ENCODE assay signal across 7 mouse cellular contexts in genomic region chr11:50930469-50931014, GRCm38 (mm10). TPM values are rescaled to one million over a fixed set of nuclear protein-coding genes. Genes with fewer than 3 reads are reported as not detected.
A peak's percentile ranks its signal among the peaks of the same experiment; 100 is the strongest.
DNase-seq lines count a peak whose midpoint lies in the region; ATAC-seq lines count a peak whose summit lies in the region.

No protein-coding gene starts in this region.

- peaks cover 10% of the 10 kb centered on the region for H3K4me1 ChIP-seq in megakaryocyte, embryonic 14.5 days
- 0 out of 2 replicates have a peak, but pooled peaks cover 2% of the 10 kb centered on the region for H3K4me1 ChIP-seq in forebrain, embryonic 14.5 days (ENCODE audit: control insufficient read depth, insufficient read depth, low read length)
- peaks cover 9% of the 10 kb centered on the region for H3K4me1 ChIP-seq in limb, embryonic 15.5 days

- H3K4me3 ChIP-seq in megakaryocyte, embryonic 14.5 days (replicated peaks): peak overlapping the region; percentile 92
- peak overlapping the region; percentile 56 for H3K4me3 ChIP-seq in forebrain, embryonic 14.5 days (ENCODE audit: low read depth, low read length)
- H3K4me3 ChIP-seq in limb, embryonic 15.5 days: peak overlapping the region; percentile 64

- peaks cover 20% of the 10 kb centered on the region; the same call in 1 of the 2 replicates for H3K9me3 ChIP-seq in megakaryocyte, embryonic 14.5 days
- H3K9me3 ChIP-seq in forebrain, embryonic 14.5 days (replicated peaks; ENCODE audit: control insufficient read depth, low read length): no peaks in the 10 kb centered on the region
- no peaks in the 10 kb centered on the region for H3K9me3 ChIP-seq in limb, embryonic 15.5 days

- H3K27ac ChIP-seq in forebrain, embryonic 14.5 days (ENCODE audit: low read depth, low read length): no peak overlapping the region
- H3K27ac ChIP-seq in limb, embryonic 15.5 days: no peak overlapping the region

- WGBS in forebrain, embryonic 14.5 days: 40% methylated on average over 14 of the region's 14 CpGs
- WGBS in limb, embryonic 15.5 days: 25% methylated on average over 14 of the region's 14 CpGs

- DNase-seq in forebrain, embryonic 14.5 days (ENCODE audit: low spot score): peak; percentile 19
- peak; percentile 22 for DNase-seq in retina, postnatal 1 day
- no peak for DNase-seq in adrenal gland, postnatal 14 days
- DNase-seq in right cerebral cortex, postnatal 14 days: no peak

- H3K4me2 ChIP-seq in forebrain, embryonic 14.5 days (ENCODE audit: low read length): peak overlapping the region; percentile 70
- peak overlapping the region; percentile 93 for H3K4me2 ChIP-seq in limb, embryonic 15.5 days

- H3K36me3 ChIP-seq in megakaryocyte, embryonic 14.5 days (replicated peaks; ENCODE audit: low read length): no peaks in the 10 kb centered on the region
- no peaks in the 10 kb centered on the region for H3K36me3 ChIP-seq in forebrain, embryonic 14.5 days (ENCODE audit: control insufficient read depth, insufficient read depth, low read length)
- no peaks in the 10 kb centered on the region for H3K36me3 ChIP-seq in limb, embryonic 15.5 days

- peaks cover 19% of the 10 kb centered on the region for H3K27me3 ChIP-seq in megakaryocyte, embryonic 14.5 days (replicated peaks)
- no peaks in the 10 kb centered on the region for H3K27me3 ChIP-seq in forebrain, embryonic 14.5 days (replicated peaks; ENCODE audit: control insufficient read depth, insufficient read depth, low read length)
- H3K27me3 ChIP-seq in limb, embryonic 15.5 days: 0 out of 2 replicates have a peak, but pooled peaks cover 8% of the 10 kb centered on the region

- H3K9ac ChIP-seq in forebrain, embryonic 14.5 days (ENCODE audit: low read length): peak overlapping the region; percentile 74
- peak overlapping the region; percentile 74 for H3K9ac ChIP-seq in limb, embryonic 15.5 days

- ATAC-seq in megakaryocyte, adult 5-6 weeks (ENCODE audit: poor library complexity, severe bottlenecking): no peak
- ATAC-seq in forebrain, embryonic 14.5 days: no peak
- no peak for ATAC-seq in limb, embryonic 15.5 days (ENCODE audit: insufficient number of reproducible peaks, low FRiP score, low TSS enrichment, low read depth)

RNA-seq across cellular contexts. Expression of gene Zfp354b, which starts 0.9 kb away (rescaled TPM):
- polyA plus RNA-seq in megakaryocyte, embryonic 14.5 days (2012; ENCODE audit: insufficient read depth, low replicate concordance): not detected in 2 replicates
- not detected in 2 replicates for total RNA-seq in megakaryocyte, adult 5-6 weeks (2015)
- total RNA-seq in megakaryocyte, adult 5-6 weeks (2017): 0.16 TPM in 1 of 2 replicates, not detected in the other
- 3.2 and 4.3 TPM in 2 replicates for polyA plus RNA-seq in forebrain, embryonic 14.5 days (2014; fragmentation: Nextera tagmentation; extraction: Ambion mirVana)
- polyA plus RNA-seq in limb, embryonic 15.5 days (2015; fragmentation: Nextera tagmentation; extraction: Ambion mirVana): 1.3 and 1.9 TPM in 2 replicates
- total RNA-seq in adrenal gland, postnatal 14 days (2021): 2.1 and 2.9 TPM in 2 replicates

RNA-seq across cellular contexts. Expression of gene 4933414I15Rik, which starts 13.0 kb away (rescaled TPM):
- not detected in 2 replicates for polyA plus RNA-seq in megakaryocyte, embryonic 14.5 days (2012; ENCODE audit: insufficient read depth, low replicate concordance)
- not detected in 2 replicates for total RNA-seq in megakaryocyte, adult 5-6 weeks (2015)
- not detected in 2 replicates for total RNA-seq in megakaryocyte, adult 5-6 weeks (2017)
- not detected in 2 replicates for polyA plus RNA-seq in forebrain, embryonic 14.5 days (2014; fragmentation: Nextera tagmentation; extraction: Ambion mirVana)
- polyA plus RNA-seq in limb, embryonic 15.5 days (2015; fragmentation: Nextera tagmentation; extraction: Ambion mirVana): not detected in 2 replicates
- not detected in 2 replicates for total RNA-seq in adrenal gland, postnatal 14 days (2021)

RNA-seq across cellular contexts. Expression of gene Zfp2, which starts 14.6 kb away (rescaled TPM):
- polyA plus RNA-seq in megakaryocyte, embryonic 14.5 days (2012; ENCODE audit: insufficient read depth, low replicate concordance): not detected in 2 replicates
- 0.11 and 0.80 TPM in 2 replicates for total RNA-seq in megakaryocyte, adult 5-6 weeks (2015)
- total RNA-seq in megakaryocyte, adult 5-6 weeks (2017): not detected in 2 replicates
- 51.0 and 57.0 TPM in 2 replicates for polyA plus RNA-seq in forebrain, embryonic 14.5 days (2014; fragmentation: Nextera tagmentation; extraction: Ambion mirVana)
- polyA plus RNA-seq in limb, embryonic 15.5 days (2015; fragmentation: Nextera tagmentation; extraction: Ambion mirVana): 9.1 and 9.6 TPM in 2 replicates
- total RNA-seq in adrenal gland, postnatal 14 days (2021): 5.0 and 6.0 TPM in 2 replicates

RNA-seq across cellular contexts. Expression of gene Prop1, which starts 23.0 kb away (rescaled TPM):
- polyA plus RNA-seq in megakaryocyte, embryonic 14.5 days (2012; ENCODE audit: insufficient read depth, low replicate concordance): not detected in 2 replicates
- not detected in 2 replicates for total RNA-seq in megakaryocyte, adult 5-6 weeks (2015)
- not detected in 2 replicates for total RNA-seq in megakaryocyte, adult 5-6 weeks (2017)
- not detected in 2 replicates for polyA plus RNA-seq in forebrain, embryonic 14.5 days (2014; fragmentation: Nextera tagmentation; extraction: Ambion mirVana)
- polyA plus RNA-seq in limb, embryonic 15.5 days (2015; fragmentation: Nextera tagmentation; extraction: Ambion mirVana): not detected in 2 replicates
- not detected in 2 replicates for total RNA-seq in adrenal gland, postnatal 14 days (2021)

RNA-seq across cellular contexts. Expression of gene Olfr1378, which starts 35.8 kb away (rescaled TPM):
- polyA plus RNA-seq in megakaryocyte, embryonic 14.5 days (2012; ENCODE audit: insufficient read depth, low replicate concordance): not detected in 2 replicates
- not detected in 2 replicates for total RNA-seq in megakaryocyte, adult 5-6 weeks (2015)
- not detected in 2 replicates for total RNA-seq in megakaryocyte, adult 5-6 weeks (2017)
- not detected in 2 replicates for polyA plus RNA-seq in forebrain, embryonic 14.5 days (2014; fragmentation: Nextera tagmentation; extraction: Ambion mirVana)
- not detected in 2 replicates for polyA plus RNA-seq in limb, embryonic 15.5 days (2015; fragmentation: Nextera tagmentation; extraction: Ambion mirVana)
- total RNA-seq in adrenal gland, postnatal 14 days (2021): not detected in 2 replicates

Comparison
In these comparisons a context has a peak if more than half of its experiments do, and no peak if none do; other contexts are left out.
1. DNase-seq: peak in forebrain, embryonic 14.5 days (single experiment) and retina, postnatal 1 day (single experiment); none in adrenal gland, postnatal 14 days (single experiment) and right cerebral cortex, postnatal 14 days (single experiment).
2. RNA of gene Zfp2, which starts 14.6 kb away (polyA plus RNA-seq): 51.0 to 57.0 TPM in forebrain, embryonic 14.5 days and 9.1 to 9.6 TPM in limb, embryonic 15.5 days; not detected in megakaryocyte, embryonic 14.5 days; every median in the first group is over 10 times any median in the second.
3. Peak in every context shown above with its lines, with median percentiles within 50 percentile points of each other: H3K4me3 ChIP-seq.